In the genomic region with DNA sequence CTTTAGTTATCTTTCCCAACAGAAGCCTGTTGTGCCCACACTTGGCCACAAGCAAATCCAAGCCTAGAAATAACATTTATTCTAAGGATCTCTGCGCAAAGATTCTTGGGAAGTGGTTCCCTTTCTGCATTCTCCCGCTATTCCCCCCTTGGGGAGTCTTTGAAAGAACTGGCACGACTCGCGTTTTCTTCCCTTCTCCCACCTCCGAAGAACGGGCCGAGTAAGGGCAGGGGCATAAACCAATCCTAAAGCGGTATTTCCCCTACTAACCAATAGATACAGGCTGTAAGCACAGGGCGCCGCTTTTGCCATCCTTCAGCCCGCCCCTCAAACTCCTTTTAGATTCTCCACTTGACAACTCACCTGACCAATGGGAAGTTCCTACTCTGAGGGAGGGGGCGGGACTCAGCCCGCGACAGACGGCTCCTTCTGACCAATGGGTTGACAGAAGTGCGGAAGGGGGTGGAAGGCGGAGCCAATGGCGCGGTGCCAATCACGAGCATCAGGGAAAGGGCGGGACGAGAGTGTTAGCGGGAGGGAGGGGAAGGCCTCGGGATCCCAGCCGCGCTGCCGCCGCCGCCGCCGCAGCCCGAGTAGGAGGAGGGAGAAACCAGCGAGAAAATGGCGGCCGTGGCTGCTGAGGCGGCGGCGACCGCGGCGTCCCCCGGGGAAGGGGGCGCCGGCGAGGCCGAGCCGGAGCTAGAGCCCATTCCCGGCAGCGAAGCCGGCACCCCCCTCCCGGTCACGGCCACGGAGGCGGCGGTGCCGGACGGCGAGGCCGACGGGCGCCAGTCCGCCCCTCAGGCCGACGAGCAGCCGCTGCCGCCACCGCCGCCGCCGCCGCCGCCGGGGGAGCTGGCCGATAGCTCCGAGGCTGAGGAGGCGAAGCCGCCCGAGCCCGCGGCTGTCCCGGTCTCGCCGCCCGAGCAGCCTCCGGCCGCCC, we compare ENCODE assay signal across 8 mouse cellular contexts. TPM values are rescaled to one million over a fixed set of nuclear protein-coding genes. Genes with fewer than 3 reads are reported as not detected.
DNase-seq lines count a peak whose midpoint lies in the region; ATAC-seq and TF ChIP-seq lines count a peak whose summit lies in the region.

Pwwp2a (plus strand) TSS at position 527 of the 943 bp plus-strand sequence.

- H3K27ac ChIP-seq in embryonic facial prominence, embryonic 14.5 days (replicated peaks; ENCODE audit: low read depth, low read length) = peak within 1 kb of the TSS; percentile 91
- peak within 1 kb of the TSS; percentile 87 for H3K27ac ChIP-seq in heart, adult 2 months
- H3K27ac ChIP-seq in limb, embryonic 13.5 days = peak within 1 kb of the TSS; percentile 92
- H3K27ac ChIP-seq in midbrain, embryonic 16.5 days (ENCODE audit: low read length) = peak within 1 kb of the TSS; percentile 94

- DNase-seq in 3T3-L1 (ENCODE audit: low read depth, low spot score) = peak; percentile 99
- DNase-seq in adrenal gland, postnatal 4 days (ENCODE audit: low spot score in 2 of 2) = peak; percentile 96 to 97
- DNase-seq in embryonic facial prominence, embryonic 14.5 days (ENCODE audit: low spot score) = peak; percentile 99
- peak; percentile 98 to 99 for DNase-seq in heart, adult 2 months
- peak; percentile 98 to 99 for DNase-seq in kidney, adult 8-10 months
- DNase-seq in spleen, postnatal 10 days (ENCODE audit: low spot score in 2 of 2) = peak; percentile 94 to 99

- H3K27me3 ChIP-seq in embryonic facial prominence, embryonic 14.5 days (replicated peaks; ENCODE audit: control insufficient read depth, insufficient read depth, low read length) = no peaks in the 10 kb centered on the region
- no peaks in the 10 kb centered on the region for H3K27me3 ChIP-seq in heart, adult 2 months (ENCODE audit: control insufficient read depth, insufficient read depth, low read length)
- H3K27me3 ChIP-seq in limb, embryonic 13.5 days = no peaks in the 10 kb centered on the region
- no peaks in the 10 kb centered on the region for H3K27me3 ChIP-seq in midbrain, embryonic 16.5 days (ENCODE audit: control insufficient read depth, insufficient read depth, low read depth, low read length)

- no peak for TF ChIP-seq EP300 in heart, adult 2 months (IDR thresholded peaks at IDR 0.05; ENCODE audit: insufficient read depth, low read depth, low read length)

- ATAC-seq in embryonic facial prominence, embryonic 14.5 days (ENCODE audit: low read depth) = peak; percentile 99
- peak; percentile 100 for ATAC-seq in limb, embryonic 13.5 days (ENCODE audit: low FRiP score, low read depth)
- ATAC-seq in midbrain, embryonic 16.5 days = peak; percentile 99

- no peaks in the 10 kb centered on the region for H3K9me3 ChIP-seq in embryonic facial prominence, embryonic 14.5 days (ENCODE audit: control insufficient read depth, low read length)
- no peaks in the 10 kb centered on the region for H3K9me3 ChIP-seq in limb, embryonic 13.5 days
- H3K9me3 ChIP-seq in midbrain, embryonic 16.5 days (replicated peaks; ENCODE audit: control insufficient read depth, low read length, poor library complexity, severe bottlenecking) = no peaks in the 10 kb centered on the region

- peak; percentile 43 for TF ChIP-seq POLR2A in heart, adult 2 months (IDR thresholded peaks at IDR 0.05; ENCODE audit: insufficient read depth, low read depth, low read length)

- H3K4me3 ChIP-seq in embryonic facial prominence, embryonic 14.5 days (ENCODE audit: low read depth, low read length) = peak within 1 kb of the TSS; percentile 91
- H3K4me3 ChIP-seq in heart, adult 2 months = peak within 1 kb of the TSS; percentile 81
- peak within 1 kb of the TSS; percentile 88 for H3K4me3 ChIP-seq in limb, embryonic 13.5 days
- peak within 1 kb of the TSS; percentile 87 for H3K4me3 ChIP-seq in midbrain, embryonic 16.5 days (ENCODE audit: low read depth, low read length)

- TF ChIP-seq CTCF in heart, adult 2 months (IDR thresholded peaks at IDR 0.05) = peak; percentile 41

- intact Hi-C loops in heart, adult 2 months (cut with DNase I) = loop anchor here (2.0 kb wide), 1 partner anchor 65 kb away; no protein-coding TSS in a partner anchor

- peaks cover 16% of the 10 kb centered on the region for H3K36me3 ChIP-seq in embryonic facial prominence, embryonic 14.5 days (ENCODE audit: control insufficient read depth, insufficient read depth, low read length)
- H3K36me3 ChIP-seq in heart, adult 2 months (ENCODE audit: control insufficient read depth, insufficient read depth, low read length) = peaks cover 17% of the 10 kb centered on the region
- H3K36me3 ChIP-seq in limb, embryonic 13.5 days = peaks cover 8% of the 10 kb centered on the region; the same call in 1 of the 2 replicates
- H3K36me3 ChIP-seq in midbrain, embryonic 16.5 days (ENCODE audit: control insufficient read depth, insufficient read depth, low read length) = no peaks in the 10 kb centered on the region

- H3K9ac ChIP-seq in embryonic facial prominence, embryonic 14.5 days (ENCODE audit: low read depth, low read length) = peak within 1 kb of the TSS; percentile 97
- peak within 1 kb of the TSS; percentile 96 for H3K9ac ChIP-seq in heart, adult 2 months (ENCODE audit: low read depth, low read length)
- peak within 1 kb of the TSS; percentile 98 for H3K9ac ChIP-seq in limb, embryonic 13.5 days
- peak within 1 kb of the TSS; percentile 98 for H3K9ac ChIP-seq in midbrain, embryonic 16.5 days (ENCODE audit: low read depth, low read length)

- WGBS in embryonic facial prominence, embryonic 14.5 days = under 1% methylated on average over 26 of the region's 87 CpGs
- WGBS in heart, adult 2 months = under 1% methylated on average over 83 of the region's 87 CpGs
- under 1% methylated on average over 48 of the region's 87 CpGs for whole genome bisulfite sequencing in limb, embryonic 13.5 days
- under 1% methylated on average over 48 of the region's 87 CpGs for WGBS in midbrain, embryonic 16.5 days

- peaks cover 6% of the 10 kb centered on the region; the same call in 1 of the 2 replicates for H3K79me2 ChIP-seq in heart, adult 2 months (replicated peaks; ENCODE audit: control insufficient read depth, insufficient read depth, low read length)

- peak within 1 kb of the TSS; percentile 84 for H3K4me2 ChIP-seq in embryonic facial prominence, embryonic 14.5 days (ENCODE audit: low read depth, low read length)
- H3K4me2 ChIP-seq in limb, embryonic 13.5 days (replicated peaks) = peak within 1 kb of the TSS; percentile 74
- peak within 1 kb of the TSS; percentile 66 for H3K4me2 ChIP-seq in midbrain, embryonic 16.5 days (ENCODE audit: low read length)

- peaks cover 9% of the 10 kb centered on the region for H3K4me1 ChIP-seq in embryonic facial prominence, embryonic 14.5 days (ENCODE audit: control insufficient read depth, insufficient read depth, low read length)
- peaks cover 2% of the 10 kb centered on the region for H3K4me1 ChIP-seq in heart, adult 2 months (ENCODE audit: control insufficient read depth, insufficient read depth, low read length)
- peaks cover 19% of the 10 kb centered on the region for H3K4me1 ChIP-seq in limb, embryonic 13.5 days
- peaks cover 35% of the 10 kb centered on the region for H3K4me1 ChIP-seq in midbrain, embryonic 16.5 days (ENCODE audit: control insufficient read depth, insufficient read depth, low read length)

RNA-seq across cellular contexts. Expression of gene Pwwp2a, which starts in this region (rescaled TPM):
- total RNA-seq in adrenal gland, postnatal 4 days (2021) = 10 to 100 TPM; 51.0 to 53.4 TPM
- polyA plus RNA-seq in embryonic facial prominence, embryonic 14.5 days (2014; fragmentation: Nextera tagmentation; extraction: Ambion mirVana) = 28.3 and 31.1 TPM in 2 replicates
- 10 to 100 TPM; 16.8 to 18.3 TPM for total RNA-seq in heart, adult 2 months (2021)
- 7.4 and 12.1 TPM in 2 replicates for polyA plus RNA-seq in heart, adult 2 months (2012; rRNA removed)
- polyA plus RNA-seq in limb, embryonic 13.5 days (2015; fragmentation: Nextera tagmentation; extraction: Ambion mirVana) = 27.7 and 28.8 TPM in 2 replicates
- polyA plus RNA-seq in midbrain, embryonic 16.5 days (2015; fragmentation: Nextera tagmentation; extraction: Ambion mirVana) = 24.5 and 29.0 TPM in 2 replicates

Comparison
In these comparisons a context has a peak if more than half of its experiments do, and no peak if none do; other contexts are left out.
1. Peak in every context shown above with its lines: DNase-seq, ATAC-seq, H3K4me3 ChIP-seq and H3K27ac ChIP-seq.